Mouse (Mus musculus): ENCODE measurements around the gene Ndrg3. TPM values are rescaled to one million over a fixed set of nuclear protein-coding genes. Genes with fewer than 3 reads are reported as not detected.
"Not testable (repeated sequence)": the region's sequence is repeated elsewhere in the genome, so short reads cannot be mapped to it uniquely, and the experiment has no call there.

The Ndrg3 gene
- polyA plus RNA-seq, 1 experiment from 2014 or later: 123 TPM

DNA sequence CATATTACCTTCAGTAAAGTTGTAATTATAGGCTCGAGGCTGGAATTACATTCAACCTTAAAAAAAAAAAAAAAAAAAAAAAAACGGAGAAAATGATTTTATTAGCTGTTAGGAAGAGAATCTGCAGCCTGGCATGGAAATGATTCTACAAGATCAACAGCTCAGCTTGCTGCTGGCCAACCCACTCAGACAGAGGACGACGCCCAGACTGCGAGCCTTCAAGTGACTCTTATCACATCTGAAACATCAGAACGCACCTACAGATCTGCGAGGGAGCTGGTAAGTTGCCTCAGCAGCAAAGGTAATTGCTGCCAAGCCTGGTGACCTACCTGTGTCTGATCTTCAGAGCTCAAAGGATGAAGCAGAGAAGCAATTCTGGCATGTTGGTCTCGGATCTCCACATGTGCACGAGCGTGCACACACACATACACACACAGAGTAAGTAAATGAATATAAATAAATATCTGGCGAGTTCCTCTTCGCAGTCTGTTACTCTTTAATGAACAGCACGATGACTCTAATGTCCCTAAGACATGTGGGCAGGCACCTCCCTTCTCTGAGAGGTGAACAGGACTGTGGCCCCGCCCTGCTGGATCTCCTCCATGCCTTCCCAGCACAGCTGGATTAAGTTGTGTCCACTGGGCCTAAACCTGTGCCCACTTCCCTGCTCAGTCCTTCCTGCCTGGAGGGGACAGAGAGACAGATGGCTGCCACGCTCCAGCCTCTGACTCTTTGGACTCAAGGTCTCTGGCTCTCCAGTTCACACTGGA lies 97.2 kb downstream of the Ndrg3 start:
- Histone ChIP-seq H3K4me3 (no peak overlapping the region), H3K27ac (replicated peaks) (no peak overlapping the region), H3K9ac (replicated peaks) (no peak overlapping the region), H3K9me3 (no peaks in the 10 kb centered on the region), H3K27me3 (no peaks in the 10 kb centered on the region), H3K4me2 (replicated peaks) (no peak overlapping the region), H3K4me1 (no peaks in the 10 kb centered on the region), H3K36me3 (no peaks in the 10 kb centered on the region)
- WGBS: 87% methylated on average over 15 of the region's 15 CpGs
- ATAC-seq (replicated peaks): no peak

- Histone ChIP-seq H3K27me3 (no peaks in the 10 kb centered on the region), H3K9ac (replicated peaks) (no peak overlapping the region), H3K4me1 (no peaks in the 10 kb centered on the region), H3K9me3 (no peaks in the 10 kb centered on the region), H3K4me3 (no peak overlapping the region), H3K36me3 (no peaks in the 10 kb centered on the region), H3K27ac (replicated peaks) (no peak overlapping the region), H3K4me2 (replicated peaks) (no peak overlapping the region)
- no peak for ATAC-seq (replicated peaks)
- WGBS: 68% methylated on average over 6 of the region's 6 CpGs
These were observed 99.0 kb downstream of the Ndrg3 start for GRCm38 (mm10) chr2:156892821-156893220.

DNA sequence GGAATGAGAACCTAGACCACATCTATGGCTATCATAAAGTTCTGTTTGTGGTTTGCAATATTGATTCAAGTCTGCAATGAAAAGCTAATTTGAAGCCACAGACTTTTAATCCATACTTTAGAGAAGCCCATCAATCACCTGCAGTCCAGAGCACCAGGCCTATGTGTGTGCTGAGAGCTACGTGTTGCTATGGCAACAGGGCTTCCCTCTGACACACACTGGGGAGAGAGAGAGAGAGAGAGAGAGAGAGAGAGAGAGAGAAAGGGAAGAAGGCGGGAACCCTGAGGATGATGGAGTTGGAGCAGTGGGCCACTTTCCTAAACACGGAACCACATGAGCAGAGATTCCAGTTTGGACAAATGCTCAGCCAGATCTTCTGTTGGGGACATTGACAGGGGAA lies 99.6 kb downstream of the Ndrg3 start:
- Histone ChIP-seq H3K4me1 (no peaks in the 10 kb centered on the region), H3K27ac (replicated peaks) (no peak overlapping the region), H3K27me3 (no peaks in the 10 kb centered on the region), H3K4me2 (replicated peaks) (no peak overlapping the region), H3K4me3 (no peak overlapping the region), H3K9me3 (no peaks in the 10 kb centered on the region), H3K9ac (replicated peaks) (no peak overlapping the region), H3K36me3 (no peaks in the 10 kb centered on the region)
- WGBS: 32% methylated on average over 3 of the region's 3 CpGs
- ATAC-seq (replicated peaks): no peak

DNA sequence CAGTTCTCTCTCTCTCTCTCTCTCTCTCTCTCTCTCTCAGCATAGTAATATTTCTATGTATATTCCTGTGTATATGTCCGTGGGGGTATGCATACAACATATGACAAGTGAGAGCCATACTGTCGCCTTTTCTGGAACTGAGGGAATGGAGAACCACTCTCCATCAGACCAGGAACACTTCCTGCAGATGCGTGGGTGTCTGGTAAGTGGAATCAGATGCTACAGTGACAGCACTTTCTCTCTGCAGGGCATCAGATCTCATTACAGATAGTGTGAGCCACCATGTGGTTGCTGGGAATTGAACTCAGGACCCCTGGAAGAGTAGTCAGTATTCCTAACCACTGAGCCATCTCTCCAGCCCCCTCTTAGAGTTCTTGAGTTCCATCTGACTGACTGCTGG lies 103.4 kb downstream of the Ndrg3 start:
- H3K9me3 ChIP-seq: no peaks in the 10 kb centered on the region
- H3K4me1 ChIP-seq: no peaks in the 10 kb centered on the region
- no peaks in the 10 kb centered on the region for H3K36me3 ChIP-seq
- 74% methylated on average over 3 of the region's 3 CpGs for WGBS
- ATAC-seq (replicated peaks): no peak
- no peak overlapping the region for H3K4me2 ChIP-seq (replicated peaks)
- no peaks in the 10 kb centered on the region for H3K27me3 ChIP-seq
- H3K27ac ChIP-seq (replicated peaks): no peak overlapping the region
- no peak overlapping the region for H3K9ac ChIP-seq (replicated peaks)
- H3K4me3 ChIP-seq: no peak overlapping the region

DNA sequence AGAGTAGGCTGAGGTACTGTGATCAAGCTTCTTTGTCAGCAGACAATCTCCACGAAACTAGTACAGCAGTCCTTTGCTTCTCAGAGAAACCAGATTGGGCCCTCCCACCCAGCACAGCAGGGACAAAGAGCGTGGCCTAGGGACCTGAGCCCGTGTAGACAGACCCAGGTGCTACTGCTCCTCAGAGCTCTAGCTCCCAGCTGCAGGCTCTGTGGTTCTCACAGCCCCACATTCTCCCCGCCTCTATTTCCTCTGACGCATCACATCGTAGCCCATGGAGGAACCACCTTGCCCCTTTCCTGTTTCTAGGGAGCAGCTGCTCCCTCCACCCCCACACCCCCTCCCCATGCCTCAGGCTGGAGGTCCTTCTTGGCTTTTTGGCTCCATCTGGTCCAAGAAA lies 104.8 kb downstream of the Ndrg3 start, which contains the start of gene Sla2:
Sla2 (minus strand) TSS at position 176 of the 400 bp plus-strand sequence.
- H3K4me3 ChIP-seq: no peak within 1 kb of the TSS
- H3K27me3 ChIP-seq: no peaks in the 10 kb centered on the region
- no peak for ATAC-seq (replicated peaks)
- no peak within 1 kb of the TSS for H3K9ac ChIP-seq (replicated peaks)
- H3K4me2 ChIP-seq (replicated peaks): no peak within 1 kb of the TSS
- no peak within 1 kb of the TSS for H3K27ac ChIP-seq (replicated peaks)
- no peaks in the 10 kb centered on the region for H3K36me3 ChIP-seq
- no peaks in the 10 kb centered on the region for H3K9me3 ChIP-seq
- no peaks in the 10 kb centered on the region for H3K4me1 ChIP-seq
- 75% methylated on average over 6 of the region's 6 CpGs for WGBS

DNA sequence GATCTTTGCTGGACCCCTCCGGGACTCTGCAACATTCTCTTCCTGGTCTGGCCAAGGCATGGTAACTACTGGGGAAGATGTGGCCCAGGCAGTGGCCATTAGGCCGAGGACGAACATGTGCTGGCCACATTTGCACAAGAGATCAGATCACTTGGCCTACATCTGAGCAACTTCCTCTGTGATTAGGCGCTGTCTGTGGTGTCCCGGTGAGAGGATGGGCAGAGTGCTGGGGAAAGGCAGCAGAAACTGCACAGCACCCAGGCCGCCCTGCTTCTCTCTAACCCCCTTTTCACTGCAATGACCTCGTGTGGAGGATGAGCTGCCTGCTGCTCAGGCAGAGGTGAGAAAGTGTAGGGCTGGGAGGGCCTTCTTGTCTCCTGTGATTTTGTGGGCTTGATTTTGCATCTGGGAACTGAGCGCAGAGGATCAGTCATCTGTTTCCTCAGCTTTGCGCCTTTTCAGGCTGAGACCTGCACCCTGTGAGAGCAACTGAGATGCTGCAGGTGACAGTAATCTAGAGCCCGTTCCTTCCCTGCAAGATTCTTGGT lies 105.7 kb downstream of the Ndrg3 start:
- Histone ChIP-seq H3K4me2 (replicated peaks) (no peak overlapping the region), H3K9ac (replicated peaks) (no peak overlapping the region), H3K4me1 (no peaks in the 10 kb centered on the region), H3K27ac (replicated peaks) (no peak overlapping the region), H3K9me3 (no peaks in the 10 kb centered on the region), H3K36me3 (no peaks in the 10 kb centered on the region), H3K4me3 (no peak overlapping the region), H3K27me3 (no peaks in the 10 kb centered on the region)
- ATAC-seq (replicated peaks): no peak
- 87% methylated on average over 10 of the region's 10 CpGs for WGBS

DNA sequence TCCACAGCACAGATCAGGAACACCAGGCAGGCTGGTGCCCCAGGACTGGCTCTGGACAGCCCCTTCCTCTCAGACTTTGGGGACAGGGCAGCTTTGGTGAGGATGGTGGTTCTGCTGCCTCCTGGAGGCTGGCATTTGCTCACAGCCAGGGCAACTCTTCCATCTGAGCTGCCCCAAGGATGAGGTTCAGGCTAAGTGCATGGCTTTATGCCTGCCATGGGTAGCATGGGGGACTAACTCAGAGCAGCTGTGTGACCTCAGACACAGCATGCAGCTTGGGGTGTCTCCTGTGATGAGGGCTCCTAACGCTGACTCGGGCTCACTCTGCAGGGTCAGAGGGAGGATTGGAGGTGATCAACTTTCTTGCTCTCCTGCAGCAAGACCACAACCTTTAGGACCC lies 106.2 kb downstream of the Ndrg3 start:
- not testable (repeated sequence) for H3K36me3 ChIP-seq; H3K4me3 ChIP-seq; H3K27me3 ChIP-seq; H3K9ac ChIP-seq (replicated peaks); H3K9me3 ChIP-seq; H3K4me2 ChIP-seq (replicated peaks); ATAC-seq (replicated peaks); H3K4me1 ChIP-seq; H3K27ac ChIP-seq (replicated peaks)
- 95% methylated on average over 2 of the region's 2 CpGs for WGBS

DNA sequence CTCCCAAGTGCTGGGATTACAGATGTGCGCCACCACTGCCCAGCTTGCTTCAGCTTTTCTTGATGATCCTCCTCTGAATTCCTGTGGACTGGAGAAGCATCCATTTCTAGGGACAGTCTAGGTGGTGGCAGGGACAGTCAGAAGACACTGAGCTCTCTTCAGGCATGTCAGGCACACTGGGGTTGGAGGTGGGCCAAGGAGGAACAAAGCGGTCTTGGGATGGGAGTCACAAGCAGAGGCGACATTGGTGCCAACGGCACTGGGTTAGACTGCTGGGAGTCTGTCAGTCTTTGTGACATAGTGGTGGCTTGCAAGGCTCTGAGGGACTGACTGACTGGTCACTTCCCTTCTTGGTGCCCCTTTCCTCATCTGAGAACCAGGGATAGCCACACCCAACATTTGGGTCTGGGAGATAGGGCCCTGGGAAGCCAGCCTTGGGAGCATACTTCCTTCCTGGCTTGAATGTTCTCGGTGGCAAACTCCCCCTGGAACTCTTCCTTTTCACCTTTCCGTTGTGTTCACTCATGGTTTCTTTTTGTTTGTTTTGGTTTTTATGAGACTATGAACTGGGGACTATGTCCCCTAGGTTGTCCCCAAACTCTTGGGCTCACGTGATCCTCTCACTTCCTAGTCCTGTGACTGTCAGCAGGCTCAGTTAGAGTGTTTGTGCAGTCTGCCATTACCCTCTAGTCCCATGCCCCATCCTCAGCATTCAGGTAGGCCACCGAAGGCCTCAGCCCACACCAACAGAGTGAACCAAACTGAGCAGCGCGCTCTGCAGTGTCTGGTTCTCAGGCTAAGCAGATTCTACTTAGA lies 107.3 kb downstream of the Ndrg3 start:
- 87% methylated on average over 10 of the region's 10 CpGs for whole genome bisulfite sequencing
- H3K4me3 ChIP-seq: no peak overlapping the region

GRCm38 (mm10) chr2:156882431-156883001 lies 109.3 kb downstream of the Ndrg3 start:
- H3K36me3 ChIP-seq: no peaks in the 10 kb centered on the region
- H3K9me3 ChIP-seq: no peaks in the 10 kb centered on the region
- H3K27ac ChIP-seq (replicated peaks): no peak overlapping the region
- H3K4me2 ChIP-seq (replicated peaks): no peak overlapping the region
- no peaks in the 10 kb centered on the region for H3K27me3 ChIP-seq
- 48% methylated on average over 10 of the region's 10 CpGs for WGBS
- no peak overlapping the region for H3K9ac ChIP-seq (replicated peaks)
- H3K4me3 ChIP-seq: no peak overlapping the region
- ATAC-seq (replicated peaks): no peak
- no peaks in the 10 kb centered on the region for H3K4me1 ChIP-seq

More for the DNA sequence above, 107.3 kb downstream of the Ndrg3 start:
- Histone ChIP-seq H3K27me3 (no peaks in the 10 kb centered on the region), H3K4me1 (no peaks in the 10 kb centered on the region), H3K9me3 (no peaks in the 10 kb centered on the region), H3K36me3 (no peaks in the 10 kb centered on the region), H3K4me2 (replicated peaks) (no peak overlapping the region), H3K27ac (replicated peaks) (no peak overlapping the region), H3K9ac (replicated peaks) (no peak overlapping the region)
- ATAC-seq (replicated peaks): no peak

DNA sequence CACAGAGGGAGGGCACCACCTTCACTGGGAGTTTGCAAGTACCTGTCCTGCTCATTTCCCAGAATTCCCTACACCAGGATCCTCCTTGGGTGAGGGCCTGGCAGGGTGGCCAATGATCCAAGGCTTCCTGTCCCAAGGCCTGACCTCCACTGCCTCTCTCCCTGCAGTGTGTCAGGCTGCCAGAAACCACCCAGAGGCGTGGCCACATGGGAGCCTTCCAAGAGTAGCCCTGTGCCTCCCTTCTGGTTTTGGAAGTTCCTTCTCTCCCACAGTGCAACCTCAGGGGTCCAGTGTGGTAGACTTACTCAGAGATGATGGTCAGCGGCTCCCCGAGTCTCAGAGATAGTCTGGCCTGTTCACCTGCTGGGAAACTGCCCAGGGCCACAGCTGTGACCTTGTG lies 112.3 kb downstream of the Ndrg3 start:
- Histone ChIP-seq H3K36me3 (peaks cover 5% of the 10 kb centered on the region), H3K9ac (replicated peaks) (no peak overlapping the region), H3K27ac (replicated peaks) (no peak overlapping the region), H3K4me2 (replicated peaks) (no peak overlapping the region), H3K9me3 (no peaks in the 10 kb centered on the region), H3K4me3 (no peak overlapping the region), H3K4me1 (no peaks in the 10 kb centered on the region), H3K27me3 (no peaks in the 10 kb centered on the region)
- 85% methylated on average over 3 of the region's 3 CpGs for WGBS
- no peak for ATAC-seq (replicated peaks)

DNA sequence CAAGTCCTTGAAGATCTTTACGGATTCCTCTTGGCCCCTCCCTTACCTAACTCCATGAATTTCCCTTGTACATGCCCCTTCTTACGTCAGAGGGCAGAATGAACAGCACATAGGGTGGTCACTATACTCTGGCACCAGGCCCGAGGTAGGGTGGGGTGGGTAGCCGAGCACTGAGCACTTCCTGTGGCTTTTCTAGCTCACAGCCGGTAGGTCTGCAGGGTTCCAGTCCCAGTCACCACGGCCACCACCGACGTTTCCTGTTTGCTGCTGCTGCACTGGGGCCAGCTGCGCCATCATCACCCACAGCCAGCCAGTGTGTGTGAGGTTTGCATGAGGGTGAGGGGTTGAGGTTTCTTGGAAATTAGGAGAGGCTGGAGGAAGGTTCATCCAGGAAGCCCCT lies 114.1 kb downstream of the Ndrg3 start:
- no peaks in the 10 kb centered on the region for H3K27me3 ChIP-seq
- WGBS: 72% methylated on average over 9 of the region's 9 CpGs
- H3K36me3 ChIP-seq: peaks cover 19% of the 10 kb centered on the region
- no peak for ATAC-seq (replicated peaks)
- no peak overlapping the region for H3K27ac ChIP-seq (replicated peaks)
- no peak overlapping the region for H3K9ac ChIP-seq (replicated peaks)
- H3K4me1 ChIP-seq: no peaks in the 10 kb centered on the region
- H3K4me3 ChIP-seq: no peak overlapping the region
- H3K9me3 ChIP-seq: no peaks in the 10 kb centered on the region
- no peak overlapping the region for H3K4me2 ChIP-seq (replicated peaks)
